Comparison of ENCODE assay signal across 8 mouse cellular contexts in genomic region chr9:52098600-52098999, GRCm38 (mm10). TPM values are rescaled to one million over a fixed set of nuclear protein-coding genes. Genes with fewer than 3 reads are reported as not detected.
DNase-seq lines count a peak whose midpoint lies in the region; ATAC-seq and TF ChIP-seq lines count a peak whose summit lies in the region.

No protein-coding gene starts in this region.

- no peak overlapping the region for H3K27ac ChIP-seq in ES-E14 (ENCODE audit: insufficient read depth, low read depth, low read length, poor library complexity, severe bottlenecking)
- no peak overlapping the region for H3K27ac ChIP-seq in forebrain, embryonic 15.5 days (replicated peaks)
- no peak overlapping the region for H3K27ac ChIP-seq in hindbrain, embryonic 10.5 days

- H3K4me3 ChIP-seq in ES-E14 (ENCODE audit: insufficient read depth in 1 of 2, low read depth in 1 of 2, low read length in 2 of 2, poor library complexity in 1 of 2, severe bottlenecking in 1 of 2) = no peak overlapping the region
- no peak overlapping the region for H3K4me3 ChIP-seq in forebrain, embryonic 15.5 days
- H3K4me3 ChIP-seq in hindbrain, embryonic 10.5 days = no peak overlapping the region

- in situ Hi-C loops in ES-E14 (cut with MboI; ENCODE audit: low sequenced_read_pairs in 2 of 2, unreplicated experiment in 2 of 2) = loop anchor here in 1 of 2 experiments (10.0 kb wide), 1 partner anchor 114 kb away; no protein-coding TSS in a partner anchor

- peak; percentile 71 for DNase-seq in ES-E14 (ENCODE audit: low read depth, low spot score)
- DNase-seq in c-Kit-positive CD71-positive TER-119-positive erythroid progenitor cells, embryonic 14.5 days (ENCODE audit: low spot score) = peak; percentile 67
- DNase-seq in hindbrain, embryonic 10.5 days (ENCODE audit: low spot score) = peak; percentile 86
- peak; percentile 51 to 82 for DNase-seq in layer of hippocampus, adult 8-10 months (ENCODE audit: low spot score in 2 of 2)
- peak; percentile 87 for DNase-seq in lung, postnatal 10 days
- peak; percentile 80 for DNase-seq in ovary, postnatal 36 days (ENCODE audit: low spot score)
- peak; percentile 83 for DNase-seq in thymus, postnatal 14 days

- WGBS in forebrain, embryonic 15.5 days = under 1% methylated on average over 7 of the region's 7 CpGs
- WGBS in hindbrain, embryonic 10.5 days = 4% methylated on average over 7 of the region's 7 CpGs

- ATAC-seq in forebrain, embryonic 15.5 days (replicated peaks) = peak; percentile 73

- no peak overlapping the region for H3K9ac ChIP-seq in ES-E14 (ENCODE audit: insufficient read depth, low read depth, low read length, poor library complexity, severe bottlenecking)
- H3K9ac ChIP-seq in forebrain, embryonic 15.5 days (replicated peaks) = no peak overlapping the region

- H3K36me3 ChIP-seq in ES-E14 (ENCODE audit: control insufficient read depth, insufficient read depth, low read length, poor library complexity, severe bottlenecking) = no peaks in the 10 kb centered on the region
- no peaks in the 10 kb centered on the region for H3K36me3 ChIP-seq in forebrain, embryonic 15.5 days
- H3K36me3 ChIP-seq in hindbrain, embryonic 10.5 days = no peaks in the 10 kb centered on the region

- H3K27me3 ChIP-seq in forebrain, embryonic 15.5 days = no peaks in the 10 kb centered on the region
- no peaks in the 10 kb centered on the region for H3K27me3 ChIP-seq in hindbrain, embryonic 10.5 days (ENCODE audit: insufficient read depth, poor library complexity, severe bottlenecking)

- no peaks in the 10 kb centered on the region for H3K9me3 ChIP-seq in ES-E14 (ENCODE audit: control insufficient read depth, insufficient read depth, low read depth, low read length)
- H3K9me3 ChIP-seq in forebrain, embryonic 15.5 days = no peaks in the 10 kb centered on the region
- no peaks in the 10 kb centered on the region for H3K9me3 ChIP-seq in hindbrain, embryonic 10.5 days

- no peaks in the 10 kb centered on the region for H3K4me1 ChIP-seq in ES-E14 (ENCODE audit: control insufficient read depth in 2 of 2, insufficient read depth in 2 of 2, low read length in 2 of 2, poor library complexity in 1 of 2)
- 0 out of 2 replicates have a peak, but pooled peaks cover 3% of the 10 kb centered on the region for H3K4me1 ChIP-seq in forebrain, embryonic 15.5 days
- H3K4me1 ChIP-seq in hindbrain, embryonic 10.5 days (replicated peaks) = peaks cover 19% of the 10 kb centered on the region

- no peak overlapping the region for H3K4me2 ChIP-seq in forebrain, embryonic 15.5 days (replicated peaks)

TF ChIP-seq in ES-E14, 5 proteins besides CTCF, POLR2A, EP300 and RAD21:
- TF ChIP-seq ZC3H11A (IDR thresholded peaks at IDR 0.05; ENCODE audit: borderline replicate concordance, low read depth, low read length) (peak; percentile 44; the same call in 1 of the 2 replicates), ZNF384 (IDR thresholded peaks at IDR 0.05; ENCODE audit: low read depth, low read length) (no peak), MAFK (IDR thresholded peaks at IDR 0.05; ENCODE audit: insufficient read depth, low read depth, low read length) (no peak), HCFC1 (IDR thresholded peaks at IDR 0.05; ENCODE audit: borderline replicate concordance, insufficient read depth, low read length) (no peak), CHD2 (IDR thresholded peaks at IDR 0.05; ENCODE audit: low read depth, low read length) (no peak)

RNA-seq across cellular contexts. Expression of gene Rdx, which starts 51.6 kb away (rescaled TPM):
- total RNA-seq in ES-E14 (2012; rRNA removed) = 73.3 and 97.0 TPM in 2 replicates
- 105 and 108 TPM in 2 replicates for polyA plus RNA-seq in forebrain, embryonic 15.5 days (2015; fragmentation: Nextera tagmentation; extraction: Ambion mirVana)
- polyA plus RNA-seq in hindbrain, embryonic 10.5 days (2016; fragmentation: Nextera tagmentation; extraction: Ambion mirVana) = 128 and 160 TPM in 2 replicates
- 10 to 100 TPM; 55.3 to 58.1 (median 57.4) TPM for total RNA-seq in layer of hippocampus, adult 8-10 months (2022)
